Mouse (Mus musculus) gastrocnemius, postnatal 36 days (tissue): ENCODE results near the gene Arap1. TPM values are rescaled to one million over a fixed set of nuclear protein-coding genes. Genes with fewer than 3 reads are reported as not detected.

ENCODE experiments used
- DNase-seq, 2 experiments: peaks; one replicate each; pipeline ENCODE4 v3.0.0; 2022
- intact Hi-C: fragments of 180-260 bp; cut with DNase I; formaldehyde crosslinking; loops from one replicate; pipeline ENCODE4 v1.15.1; 2025
- long read RNA-seq, 2 experiments: library from polyadenylated mRNA; stranded (forward); transcript quantifications; one replicate each; pipeline ENCODE4 v2.0.0; 2021
- total RNA-seq, 2 experiments: library from RNA; stranded (reverse); gene quantifications; 2 replicates each; pipeline ENCODE4 v1.2.3; 2021

Arap1 gene
- total RNA-seq = 10 to 100 TPM; 15.6 to 25.5 TPM
- long read RNA-seq, experiment 1, partial matches to known transcripts = 1 of 5 reads
- long read RNA-seq, experiment 1, other reads (novel, unspliced or antisense) = 1 of 5 reads
- long read RNA-seq, experiment 2, full-length matches to known transcripts = 2 of 8 reads
- long read RNA-seq, experiment 2, partial matches to known transcripts = 3 of 8 reads
- long read RNA-seq, experiment 2, other reads (novel, unspliced or antisense) = 3 of 8 reads

DNA sequence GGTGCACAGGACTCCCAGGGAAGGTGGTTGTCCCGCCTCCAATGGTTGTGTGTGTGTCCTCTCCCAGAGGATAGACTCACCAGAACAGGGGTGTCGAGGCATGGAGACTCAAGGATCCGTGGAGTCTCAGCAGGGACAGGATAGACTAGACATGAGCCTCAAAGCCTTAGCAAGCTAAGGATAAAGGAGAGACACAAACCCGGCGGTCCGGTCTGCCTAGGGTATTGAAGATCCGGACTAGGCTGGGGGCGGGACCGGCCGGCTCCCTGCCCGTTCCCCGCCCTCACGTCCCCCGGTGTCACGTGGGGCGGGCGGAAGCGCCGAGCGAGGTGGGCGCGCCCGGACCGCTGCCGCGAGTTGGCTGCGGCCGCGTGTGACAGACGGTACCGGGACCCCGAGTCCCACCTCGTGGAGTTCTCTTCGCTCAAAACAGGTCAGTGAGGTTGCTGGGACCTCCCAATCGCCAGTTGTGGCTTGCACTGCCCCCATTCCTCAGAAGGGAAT, at the start of gene Arap1:
Arap1 (plus strand) TSS at position 301 of the 504 bp plus-strand sequence.
- intact Hi-C loops = no loop called here
- DNase-seq = peak in 1 of 2 experiments; percentile 37

- DNase-seq = no peak
Observed at GRCm38 (mm10) chr7:101298375-101298774, 49.5 kb upstream of the Arap1 start.

DNA sequence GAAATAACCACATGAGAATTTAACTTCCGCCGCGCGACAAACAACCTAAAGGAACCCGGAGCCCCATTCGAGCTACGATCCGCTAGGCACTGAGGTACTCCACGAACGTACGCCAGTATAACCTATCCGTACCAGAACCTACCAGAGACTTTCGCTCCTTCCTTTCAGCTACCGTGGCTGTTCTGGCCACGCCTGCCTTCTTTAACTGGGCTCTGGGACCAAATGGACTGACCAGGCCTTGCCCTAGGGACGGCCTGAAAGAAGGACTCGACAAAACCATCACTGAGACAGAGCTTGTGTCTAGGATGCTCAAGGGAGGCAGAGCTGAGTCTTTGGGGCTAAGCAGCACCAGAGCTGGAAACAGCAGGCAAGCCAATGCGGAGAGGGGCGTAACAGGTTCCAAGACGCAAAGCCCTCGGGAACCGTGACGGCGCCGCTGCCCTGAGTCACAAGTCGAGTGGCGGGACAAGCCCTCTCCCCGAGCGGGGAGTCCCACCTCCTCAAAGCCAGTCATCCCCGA, 46.4 kb upstream of the Arap1 start:
- DNase-seq = no peak
- intact Hi-C loops = no loop called here

More at GRCm38 (mm10) chr7:101298375-101298774, 49.5 kb upstream of the Arap1 start:
- intact Hi-C loops = no loop called here

DNA sequence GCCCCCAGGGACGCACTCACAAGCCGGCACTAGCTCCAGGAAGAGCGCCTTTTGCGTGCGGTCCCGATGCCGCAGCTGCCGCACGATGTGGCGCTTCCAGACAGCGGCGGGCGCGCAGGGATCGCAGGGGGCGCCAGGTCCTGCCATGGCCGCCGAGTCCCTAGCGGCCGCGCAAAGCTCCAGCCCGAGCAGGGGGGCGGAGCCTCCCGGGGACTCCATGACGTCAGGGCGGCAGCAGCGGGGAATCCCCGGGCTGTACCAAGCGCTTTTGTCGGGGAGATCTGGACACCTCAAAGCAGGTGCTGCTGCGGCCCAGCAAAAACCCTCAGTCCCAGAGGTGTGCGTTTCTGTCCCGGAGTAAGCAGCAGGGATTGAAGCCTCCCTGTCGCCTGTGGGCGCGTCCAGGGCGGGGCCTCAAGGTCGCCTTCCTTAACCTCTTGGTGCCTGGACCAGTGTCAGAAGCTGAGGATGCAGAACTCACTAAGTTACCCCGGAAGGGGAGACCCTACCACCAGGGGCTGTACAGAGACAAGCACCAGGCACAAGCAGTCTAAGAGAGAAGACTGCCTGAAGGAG, 45.9 kb upstream of the Arap1 start, which contains the start of gene Atg16l2:
Atg16l2 (minus strand) TSS at position 371 of the 576 bp plus-strand sequence.
- intact Hi-C loops = no loop called here
- peak; percentile 87 to 91 for DNase-seq

DNA sequence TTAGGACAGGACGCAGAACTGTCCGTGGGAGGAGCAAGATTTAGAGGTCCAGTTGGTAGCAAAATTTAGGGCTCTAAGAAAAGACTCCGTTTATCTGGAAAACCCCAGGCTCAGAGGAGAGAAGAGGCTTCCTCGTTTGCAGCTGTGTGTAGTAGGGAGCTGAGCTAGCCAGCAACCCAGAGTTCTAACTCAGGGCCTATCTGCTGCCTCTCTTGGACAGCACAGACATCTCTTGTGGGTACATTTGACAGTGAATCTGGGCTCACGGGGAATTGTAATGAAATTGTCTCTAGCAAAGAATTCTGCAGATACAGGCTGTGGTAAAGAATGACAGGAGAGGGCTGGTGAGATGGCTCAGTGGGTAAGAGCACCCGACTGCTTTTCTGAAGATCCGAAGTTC, 45.2 kb upstream of the Arap1 start:
- no peak for DNase-seq
- intact Hi-C loops = no loop called here

DNA sequence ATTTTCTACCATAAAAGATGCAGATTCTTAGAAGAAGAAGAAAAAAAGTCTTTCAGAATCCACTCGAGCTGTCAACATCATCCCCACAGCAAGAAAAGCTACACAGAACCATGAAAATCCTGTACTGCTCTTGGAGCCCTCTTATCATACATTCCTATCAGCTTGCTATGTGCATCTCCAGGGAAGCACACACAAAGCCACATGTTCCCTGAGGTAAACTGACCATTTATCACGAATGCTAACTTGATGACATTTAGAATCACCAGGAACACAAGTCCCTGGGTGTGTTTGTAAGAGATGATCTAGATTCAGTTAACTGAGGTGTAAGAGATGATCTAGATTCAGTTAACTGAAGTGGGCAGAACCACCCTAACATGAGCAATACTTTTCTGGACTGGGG, 41.0 kb upstream of the Arap1 start:
- intact Hi-C loops = no loop called here
- no peak for DNase-seq

DNA sequence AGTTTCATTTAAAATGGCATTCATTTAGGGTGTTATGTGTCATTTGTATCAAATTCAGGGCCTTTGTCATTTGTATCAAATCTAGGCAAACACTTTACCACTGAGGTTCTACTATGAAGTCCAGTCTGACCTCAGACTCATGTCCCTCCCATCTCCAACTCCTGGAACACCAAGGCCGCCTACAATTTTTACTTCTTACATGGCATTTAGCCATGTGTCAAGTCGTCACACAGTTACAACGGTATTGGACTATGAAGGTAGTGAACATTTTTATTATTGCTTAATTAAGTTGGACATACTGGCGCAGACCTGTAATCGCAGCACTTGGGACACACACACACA, 37.9 kb upstream of the Arap1 start:
- no peak for DNase-seq
- intact Hi-C loops = loop anchor here (2.0 kb wide), 1 partner anchor 63 kb away; no protein-coding TSS in a partner anchor

- intact Hi-C loops = loop anchor here (2.0 kb wide), 1 partner anchor 62 kb away; no protein-coding TSS in a partner anchor
- peak; percentile 97 for DNase-seq
Observed at GRCm38 (mm10) chr7:101310327-101311028, 37.4 kb upstream of the Arap1 start.

DNA sequence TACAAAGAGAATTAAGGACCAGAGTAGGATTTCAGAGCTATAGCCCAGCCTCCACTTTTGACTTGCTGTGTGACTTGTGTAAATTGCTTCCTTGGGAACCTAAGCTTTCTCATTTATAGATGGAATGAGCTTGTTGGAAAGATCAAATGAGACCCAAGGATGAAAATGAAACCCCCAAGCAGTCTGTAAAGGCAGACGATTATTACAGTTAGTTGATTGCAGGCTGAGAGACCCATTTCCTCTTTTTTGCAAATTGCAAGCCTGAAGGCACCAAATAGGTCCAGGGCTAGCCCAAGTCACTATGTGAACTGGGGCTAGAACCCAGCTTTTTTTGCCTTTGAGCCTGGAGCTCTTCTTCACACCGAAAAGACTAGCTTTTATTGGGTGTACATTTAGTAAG, 36.8 kb upstream of the Arap1 start:
- DNase-seq = no peak
- intact Hi-C loops = loop anchor here (2.0 kb wide), 1 partner anchor 62 kb away; no protein-coding TSS in a partner anchor

- intact Hi-C loops = no loop called here
Observed at GRCm38 (mm10) chr7:101313033-101313432, 34.8 kb upstream of the Arap1 start.

DNA sequence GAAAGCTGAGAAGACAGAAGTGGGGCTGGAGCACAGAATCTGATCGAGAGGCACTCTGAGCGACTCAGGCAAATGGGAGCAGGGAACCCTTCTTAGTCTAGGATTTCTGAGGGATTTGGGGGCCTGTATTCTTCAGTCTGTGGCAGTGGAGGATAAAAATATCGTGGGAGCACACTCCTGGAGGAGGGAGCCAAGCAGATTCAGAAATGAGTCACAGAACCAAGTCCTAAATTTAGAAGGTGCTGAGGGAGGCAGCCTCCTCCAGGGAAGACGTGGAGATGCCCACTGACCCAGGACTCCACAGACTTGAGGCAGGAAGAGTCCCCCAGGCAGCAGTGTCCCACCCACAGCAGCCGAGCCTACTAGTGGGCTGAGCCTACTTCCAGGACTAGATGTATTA, 33.5 kb upstream of the Arap1 start:
- DNase-seq = no peak
- intact Hi-C loops = no loop called here

More at GRCm38 (mm10) chr7:101313033-101313432, 34.8 kb upstream of the Arap1 start:
- DNase-seq = no peak

- no peak for DNase-seq
Observed at GRCm38 (mm10) chr7:101315699-101316098, 32.2 kb upstream of the Arap1 start.

GRCm38 (mm10) chr7:101316591-101317001, 31.3 kb upstream of the Arap1 start:
- intact Hi-C loops = no loop called here

More at GRCm38 (mm10) chr7:101315699-101316098, 32.2 kb upstream of the Arap1 start:
- intact Hi-C loops = no loop called here

GRCm38 (mm10) chr7:101317014-101317413, 30.9 kb upstream of the Arap1 start, which contains the start of gene Stard10:
Stard10 (plus strand) TSS chr7:101317086.
- DNase-seq = no peak
- intact Hi-C loops = no loop called here

More at GRCm38 (mm10) chr7:101316591-101317001, 31.3 kb upstream of the Arap1 start:
- DNase-seq = no peak

GRCm38 (mm10) chr7:101318848-101319247, 29.0 kb upstream of the Arap1 start:
- intact Hi-C loops = no loop called here
- DNase-seq = no peak

- intact Hi-C loops = no loop called here
- DNase-seq = no peak
Observed at GRCm38 (mm10) chr7:101319796-101320195, 28.1 kb upstream of the Arap1 start.

GRCm38 (mm10) chr7:101320399-101321217, 27.3 kb upstream of the Arap1 start:
- intact Hi-C loops = no loop called here
- DNase-seq = no peak

GRCm38 (mm10) chr7:101321218-101321827, 26.5 kb upstream of the Arap1 start:
- intact Hi-C loops = no loop called here
- no peak for DNase-seq

DNA sequence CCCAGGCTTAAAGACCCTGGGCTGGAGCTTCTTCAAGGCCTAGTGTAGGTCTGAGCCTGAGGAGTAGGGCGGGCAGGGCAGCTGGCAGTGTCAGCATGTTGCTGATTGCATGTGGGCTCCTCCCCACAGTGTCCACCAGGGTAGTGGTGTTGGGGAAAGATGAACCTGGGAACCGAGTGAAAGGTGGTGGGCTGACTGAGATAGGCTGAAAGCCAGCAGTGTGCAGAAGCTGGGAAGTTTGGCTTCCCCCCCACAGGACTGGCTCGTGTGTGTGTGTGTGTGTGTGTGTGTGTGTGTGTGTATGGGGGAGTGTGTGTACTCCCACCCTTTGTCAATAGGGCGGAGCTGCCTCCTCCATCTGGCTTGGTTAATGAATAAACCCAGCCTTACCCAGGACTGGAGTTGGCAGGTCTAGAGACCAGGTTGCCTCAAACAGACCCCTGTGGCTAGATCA, 24.7 kb upstream of the Arap1 start:
- intact Hi-C loops = no loop called here
- DNase-seq = no peak
